Mouse (Mus musculus): Measurements from ENCODE around the gene Jkamp. TPM values are rescaled to one million over a fixed set of nuclear protein-coding genes. Genes with fewer than 3 reads are reported as not detected.

The Jkamp gene
- total RNA-seq, 1 experiment, result 33.2 TPM

- no peaks in the 10 kb centered on the region for H3K36me3 ChIP-seq (ENCODE audit: control insufficient read depth, insufficient read depth, low read length, poor library complexity, severe bottlenecking)
- H3K9ac ChIP-seq (ENCODE audit: insufficient read depth, low read depth, low read length, poor library complexity, severe bottlenecking), result no peak overlapping the region
- H3K4me3 ChIP-seq (ENCODE audit: insufficient read depth in 1 of 2, low read depth in 1 of 2, low read length in 2 of 2, poor library complexity in 1 of 2, severe bottlenecking in 1 of 2), result no peak overlapping the region
- no peak for DNase-seq (ENCODE audit: low read depth, low spot score)
- no peaks in the 10 kb centered on the region for H3K9me3 ChIP-seq (ENCODE audit: control insufficient read depth, insufficient read depth, low read depth, low read length)
- TF ChIP-seq ZC3H11A (IDR thresholded peaks at IDR 0.05; ENCODE audit: borderline replicate concordance, low read depth, low read length) (no peak), HCFC1 (IDR thresholded peaks at IDR 0.05; ENCODE audit: borderline replicate concordance, insufficient read depth, low read length) (no peak), CHD2 (IDR thresholded peaks at IDR 0.05; ENCODE audit: low read depth, low read length) (no peak), MAFK (IDR thresholded peaks at IDR 0.05; ENCODE audit: insufficient read depth, low read depth, low read length) (no peak), ZNF384 (IDR thresholded peaks at IDR 0.05; ENCODE audit: low read depth, low read length) (no peak)
- in situ Hi-C loops (cut with MboI; ENCODE audit: low sequenced_read_pairs in 2 of 2, unreplicated experiment in 2 of 2), result no loop called here
- peaks cover 3 to 5% of the 10 kb centered on the region in 2 experiments; a peak in 1 of 4 replicates for H3K4me1 ChIP-seq (ENCODE audit: control insufficient read depth in 2 of 2, insufficient read depth in 2 of 2, low read length in 2 of 2, poor library complexity in 1 of 2)
- H3K27ac ChIP-seq (ENCODE audit: insufficient read depth, low read depth, low read length, poor library complexity, severe bottlenecking), result no peak overlapping the region
Observed at GRCm38 (mm10) chr12:72083265-72083664, 2.1 kb upstream of the Jkamp start.

- H3K9ac ChIP-seq (ENCODE audit: insufficient read depth, low read depth, low read length, poor library complexity, severe bottlenecking), result peak overlapping the region; percentile 84
- peaks cover 3 to 5% of the 10 kb centered on the region in 2 experiments; a peak in 1 of 4 replicates for H3K4me1 ChIP-seq (ENCODE audit: control insufficient read depth in 2 of 2, insufficient read depth in 2 of 2, low read length in 2 of 2, poor library complexity in 1 of 2)
- H3K4me3 ChIP-seq (ENCODE audit: insufficient read depth in 1 of 2, low read depth in 1 of 2, low read length in 2 of 2, poor library complexity in 1 of 2, severe bottlenecking in 1 of 2), result peak overlapping the region; percentile 91 to 95
- TF ChIP-seq MAFK (IDR thresholded peaks at IDR 0.05; ENCODE audit: insufficient read depth, low read depth, low read length), result no peak
- TF ChIP-seq CHD2 (IDR thresholded peaks at IDR 0.05; ENCODE audit: low read depth, low read length), result no peak
- no peak for TF ChIP-seq ZNF384 (IDR thresholded peaks at IDR 0.05; ENCODE audit: low read depth, low read length)
- no peak for TF ChIP-seq ZC3H11A (IDR thresholded peaks at IDR 0.05; ENCODE audit: borderline replicate concordance, low read depth, low read length)
- no peak for TF ChIP-seq HCFC1 (IDR thresholded peaks at IDR 0.05; ENCODE audit: borderline replicate concordance, insufficient read depth, low read length)
- 0 out of 2 replicates have a peak overlapping the region, but pooled peaks have one; percentile 1 for H3K27ac ChIP-seq (ENCODE audit: insufficient read depth, low read depth, low read length, poor library complexity, severe bottlenecking)
- no peaks in the 10 kb centered on the region for H3K36me3 ChIP-seq (ENCODE audit: control insufficient read depth, insufficient read depth, low read length, poor library complexity, severe bottlenecking)
- in situ Hi-C loops (cut with MboI; ENCODE audit: low sequenced_read_pairs in 2 of 2, unreplicated experiment in 2 of 2), result no loop called here
- no peaks in the 10 kb centered on the region for H3K9me3 ChIP-seq (ENCODE audit: control insufficient read depth, insufficient read depth, low read depth, low read length)
- no peak for DNase-seq (ENCODE audit: low read depth, low spot score)
Observed at GRCm38 (mm10) chr12:72084261-72085023, 947 bp upstream of the Jkamp start.

GRCm38 (mm10) chr12:72085024-72085328 is 413 bp upstream of the Jkamp start:
- Histone ChIP-seq H3K36me3 (ENCODE audit: control insufficient read depth, insufficient read depth, low read length, poor library complexity, severe bottlenecking) (no peaks in the 10 kb centered on the region; the same call in 1 of the 2 replicates), H3K9me3 (ENCODE audit: control insufficient read depth, insufficient read depth, low read depth, low read length) (no peaks in the 10 kb centered on the region), H3K4me1 (ENCODE audit: control insufficient read depth in 2 of 2, insufficient read depth in 2 of 2, low read length in 2 of 2, poor library complexity in 1 of 2) (peaks cover 3 to 5% of the 10 kb centered on the region in 2 experiments; a peak in 1 of 4 replicates), H3K27ac (ENCODE audit: insufficient read depth, low read depth, low read length, poor library complexity, severe bottlenecking) (peak overlapping the region; percentile 15; the same call in 1 of the 2 replicates), H3K4me3 (ENCODE audit: insufficient read depth in 1 of 2, low read depth in 1 of 2, low read length in 2 of 2, poor library complexity in 1 of 2, severe bottlenecking in 1 of 2) (peak overlapping the region; percentile 91 to 95), H3K9ac (ENCODE audit: insufficient read depth, low read depth, low read length, poor library complexity, severe bottlenecking) (peak overlapping the region; percentile 84)
- no peak for DNase-seq (ENCODE audit: low read depth, low spot score)
- no peak for TF ChIP-seq HCFC1 (IDR thresholded peaks at IDR 0.05; ENCODE audit: borderline replicate concordance, insufficient read depth, low read length)
- TF ChIP-seq ZNF384 (IDR thresholded peaks at IDR 0.05; ENCODE audit: low read depth, low read length), result no peak
- no peak for TF ChIP-seq MAFK (IDR thresholded peaks at IDR 0.05; ENCODE audit: insufficient read depth, low read depth, low read length)
- no peak for TF ChIP-seq CHD2 (IDR thresholded peaks at IDR 0.05; ENCODE audit: low read depth, low read length)
- no peak for TF ChIP-seq ZC3H11A (IDR thresholded peaks at IDR 0.05; ENCODE audit: borderline replicate concordance, low read depth, low read length)
- in situ Hi-C loops (cut with MboI; ENCODE audit: low sequenced_read_pairs in 2 of 2, unreplicated experiment in 2 of 2), result no loop called here

GRCm38 (mm10) chr12:72086166-72086825 is 907 bp downstream of the Jkamp start:
- Histone ChIP-seq H3K27ac (ENCODE audit: insufficient read depth, low read depth, low read length, poor library complexity, severe bottlenecking) (peak overlapping the region; percentile 86), H3K9me3 (ENCODE audit: control insufficient read depth, insufficient read depth, low read depth, low read length) (no peaks in the 10 kb centered on the region), H3K4me3 (ENCODE audit: insufficient read depth in 1 of 2, low read depth in 1 of 2, low read length in 2 of 2, poor library complexity in 1 of 2, severe bottlenecking in 1 of 2) (peak overlapping the region; percentile 72 to 79), H3K36me3 (ENCODE audit: control insufficient read depth, insufficient read depth, low read length, poor library complexity, severe bottlenecking) (no peaks in the 10 kb centered on the region; the same call in 1 of the 2 replicates), H3K9ac (ENCODE audit: insufficient read depth, low read depth, low read length, poor library complexity, severe bottlenecking) (peak overlapping the region; percentile 84), H3K4me1 (ENCODE audit: control insufficient read depth in 2 of 2, insufficient read depth in 2 of 2, low read length in 2 of 2, poor library complexity in 1 of 2) (peaks cover 2 to 3% of the 10 kb centered on the region in 2 experiments; a peak in 1 of 4 replicates)
- TF ChIP-seq CHD2 (IDR thresholded peaks at IDR 0.05; ENCODE audit: low read depth, low read length), result no peak
- no peak for TF ChIP-seq MAFK (IDR thresholded peaks at IDR 0.05; ENCODE audit: insufficient read depth, low read depth, low read length)
- no peak for TF ChIP-seq HCFC1 (IDR thresholded peaks at IDR 0.05; ENCODE audit: borderline replicate concordance, insufficient read depth, low read length)
- TF ChIP-seq ZC3H11A (IDR thresholded peaks at IDR 0.05; ENCODE audit: borderline replicate concordance, low read depth, low read length), result no peak
- no peak for TF ChIP-seq ZNF384 (IDR thresholded peaks at IDR 0.05; ENCODE audit: low read depth, low read length)
- in situ Hi-C loops (cut with MboI; ENCODE audit: low sequenced_read_pairs in 2 of 2, unreplicated experiment in 2 of 2), result no loop called here
- DNase-seq (ENCODE audit: low read depth, low spot score), result no peak
